Mouse (Mus musculus) ovary, adult 18-20 months (tissue): Measurements from ENCODE around the gene Cep170b.

Experiments
- DNase-seq: peaks from one replicate; pipeline ENCODE4 v3.0.0; 2022; ENCODE audit warnings: low spot score, mixed read lengths

The Cep170b gene

DNA sequence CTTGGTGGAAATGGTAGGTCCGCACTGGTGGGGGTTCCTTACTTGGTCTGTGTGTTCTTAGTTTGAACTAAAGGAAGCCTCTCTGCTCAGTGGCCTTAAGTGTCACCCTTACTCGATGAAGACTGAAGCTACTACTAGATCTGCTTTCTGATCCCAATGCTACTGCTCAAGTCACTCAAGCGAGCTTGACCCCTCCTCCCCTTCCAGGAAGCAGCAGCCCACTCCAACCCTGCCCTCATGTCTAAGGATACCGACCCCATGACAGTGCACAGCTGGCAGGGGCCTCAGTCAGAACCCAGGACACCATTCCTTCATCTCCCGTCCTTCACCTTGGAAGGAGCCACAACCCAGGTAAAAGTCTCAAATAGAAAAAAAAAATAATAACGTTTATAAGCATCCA lies at the start of gene Cep170b:
Cep170b (plus strand) TSS at position 240 of the 400 bp plus-strand sequence.
- DNase-seq = no peak

DNA sequence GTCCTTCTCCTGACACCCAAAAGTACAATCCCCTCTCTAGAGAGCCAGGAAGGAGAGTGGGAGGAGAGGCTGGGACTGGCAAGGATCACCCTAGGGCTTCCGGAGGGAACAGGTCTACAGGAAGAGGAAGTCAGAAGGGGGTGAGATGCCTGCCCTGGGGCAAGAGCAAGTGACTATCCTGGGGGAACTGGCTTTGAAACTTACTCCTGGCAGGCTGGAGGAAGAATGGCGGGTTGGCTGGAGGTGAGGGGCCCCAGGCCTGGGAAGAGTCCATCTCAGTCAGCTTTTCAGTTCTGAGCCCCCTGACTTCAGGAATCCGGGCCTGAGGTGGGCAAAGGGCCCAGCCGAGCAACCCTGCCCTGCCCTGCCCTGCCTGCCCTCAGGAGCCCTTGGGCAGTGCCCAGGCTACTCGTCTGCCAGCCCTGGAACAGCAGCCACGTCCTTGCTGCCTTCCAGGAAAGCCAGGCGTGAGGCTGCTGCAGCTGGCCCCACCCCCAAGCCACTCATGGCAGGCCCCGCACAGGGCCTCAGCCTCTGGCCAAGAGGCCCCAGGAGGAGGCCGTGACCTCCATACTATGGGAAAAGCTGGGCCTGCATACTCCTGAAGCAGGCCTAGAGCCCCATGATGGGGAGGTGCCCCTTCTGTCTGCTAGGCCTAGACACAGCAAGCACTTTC lies 49.4 kb upstream of the Cep170b start:
- peak; percentile 77 for DNase-seq

DNA sequence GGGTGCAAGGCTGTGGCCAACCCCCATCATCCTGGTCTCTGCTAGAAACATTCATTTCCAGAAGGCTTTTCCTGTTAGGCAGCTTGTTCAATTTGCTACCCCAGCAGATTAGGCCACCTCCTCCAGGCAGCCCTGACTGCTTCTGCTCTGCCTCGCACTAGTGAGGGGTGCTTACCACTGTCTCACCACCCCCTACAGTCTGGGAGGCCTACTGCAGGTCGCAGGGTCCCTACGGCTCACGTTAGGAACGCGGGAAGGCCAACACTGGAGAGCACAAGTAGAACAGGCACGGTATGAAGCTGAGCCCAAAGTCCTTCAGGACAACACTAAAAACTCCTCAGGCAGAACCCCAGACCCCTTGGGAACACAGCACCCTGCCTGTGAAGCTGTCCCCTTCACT lies 48.4 kb upstream of the Cep170b start:
- DNase-seq = no peak

DNA sequence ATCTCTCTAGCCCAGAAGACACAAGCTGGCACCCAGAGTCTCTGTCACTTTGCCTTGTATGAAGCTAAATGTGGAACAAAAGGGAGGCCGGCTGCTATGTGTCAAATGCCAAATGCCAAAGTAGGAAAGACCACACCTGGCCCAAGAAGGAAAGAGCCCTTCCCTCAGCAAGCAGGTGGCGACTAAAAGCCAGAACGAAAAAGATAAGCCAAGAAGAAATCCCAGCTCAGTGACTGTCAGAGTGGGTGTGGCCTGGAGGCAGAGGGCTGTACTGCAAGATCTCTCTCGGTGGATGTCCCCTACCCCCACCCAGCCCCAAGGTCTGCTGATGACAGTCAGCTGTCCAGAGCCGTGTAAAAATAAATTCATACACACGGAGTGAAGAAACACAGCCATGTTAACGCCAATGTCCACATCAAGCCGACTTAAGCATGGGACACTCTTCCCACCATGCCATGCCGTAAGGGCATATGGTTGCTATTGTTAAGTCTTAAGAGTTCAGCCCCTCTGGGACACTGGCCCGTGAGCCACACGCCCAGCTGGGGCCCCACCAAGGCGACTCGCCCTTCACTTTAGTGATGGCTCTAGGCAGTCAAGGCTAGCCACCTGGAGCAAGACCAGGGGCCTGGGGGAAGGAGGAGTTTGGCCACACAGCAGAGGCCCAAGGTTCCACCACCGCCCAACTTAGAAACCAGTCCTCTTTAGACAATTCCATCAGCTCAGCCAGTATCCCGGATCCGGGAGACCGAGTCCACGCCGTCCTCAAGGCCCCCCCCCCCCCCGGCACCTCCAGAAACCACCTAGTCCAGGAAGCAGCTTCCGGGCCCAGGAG lies 47.3 kb upstream of the Cep170b start:
- DNase-seq = no peak

DNA sequence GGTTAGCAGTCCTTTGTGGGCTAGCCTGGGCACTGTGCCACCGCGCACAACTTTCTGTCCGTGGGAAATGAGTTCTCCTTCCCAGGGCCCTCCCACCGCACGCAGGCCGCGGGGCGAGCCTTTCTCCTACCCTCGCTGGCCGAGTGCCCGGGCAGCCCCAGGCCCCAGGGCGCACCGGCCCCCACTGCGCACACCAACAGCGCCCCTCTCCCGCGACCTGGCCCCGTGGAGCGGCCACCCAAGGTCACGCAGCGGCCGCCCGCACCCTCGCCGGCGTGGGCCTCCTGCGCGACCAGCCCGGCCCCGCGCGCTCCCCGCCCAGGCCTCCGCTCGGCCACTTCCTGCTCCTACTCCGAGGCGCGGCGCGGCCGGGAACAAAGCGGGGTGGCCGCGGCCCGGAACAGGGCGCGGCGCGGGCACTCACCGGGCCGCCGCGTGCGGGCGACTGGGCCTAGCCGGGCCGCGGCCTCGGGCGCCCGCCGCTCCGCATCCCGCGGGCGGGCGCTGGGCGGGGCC lies 46.6 kb upstream of the Cep170b start:
- DNase-seq = no peak

DNA sequence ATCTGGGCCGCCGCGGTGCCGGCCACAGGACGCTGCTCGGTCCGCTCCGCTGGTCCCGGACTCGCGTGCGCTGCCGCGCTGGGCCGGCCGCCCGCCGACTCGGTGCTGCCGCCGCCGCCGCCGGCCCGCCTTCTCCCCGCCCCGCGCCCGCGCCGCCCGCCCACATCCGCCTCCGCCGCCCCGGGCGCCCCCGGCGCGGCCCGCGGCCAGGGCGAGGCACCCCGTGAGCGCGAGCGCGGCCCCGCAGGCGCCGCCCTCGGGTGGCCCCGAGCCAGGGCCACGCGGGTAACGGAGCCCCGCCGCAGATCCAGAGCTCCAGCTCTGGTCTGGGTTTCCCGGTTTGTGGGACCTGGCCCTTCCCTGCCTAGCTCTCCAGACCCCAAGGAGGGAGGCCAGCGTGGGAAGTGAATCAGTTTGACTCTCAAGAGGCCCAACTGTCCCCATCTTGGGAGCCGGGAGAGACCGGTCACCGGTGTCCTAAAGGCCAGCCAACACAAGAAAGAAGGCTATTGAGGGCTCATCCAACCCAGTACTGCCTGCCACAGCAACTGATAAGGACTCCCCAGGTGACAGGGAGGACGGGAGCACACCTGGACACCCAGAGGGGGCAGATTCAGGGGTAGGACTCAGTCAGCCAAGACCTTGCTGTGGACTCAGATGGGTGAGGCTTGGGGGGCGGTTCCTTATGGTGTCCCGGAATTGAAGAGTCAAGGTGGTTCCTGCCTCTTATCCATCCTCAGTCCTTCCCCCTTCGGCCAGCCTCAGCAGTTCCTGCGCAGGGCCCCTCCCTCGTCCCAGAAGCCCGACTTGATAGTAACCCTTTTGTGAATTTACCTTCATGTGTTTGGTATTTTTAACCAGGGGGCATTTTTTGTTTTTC lies 45.9 kb upstream of the Cep170b start, which contains the start of gene Akt1:
Akt1 (minus strand) TSS at position 753 of the 880 bp plus-strand sequence.
- DNase-seq = no peak

DNA sequence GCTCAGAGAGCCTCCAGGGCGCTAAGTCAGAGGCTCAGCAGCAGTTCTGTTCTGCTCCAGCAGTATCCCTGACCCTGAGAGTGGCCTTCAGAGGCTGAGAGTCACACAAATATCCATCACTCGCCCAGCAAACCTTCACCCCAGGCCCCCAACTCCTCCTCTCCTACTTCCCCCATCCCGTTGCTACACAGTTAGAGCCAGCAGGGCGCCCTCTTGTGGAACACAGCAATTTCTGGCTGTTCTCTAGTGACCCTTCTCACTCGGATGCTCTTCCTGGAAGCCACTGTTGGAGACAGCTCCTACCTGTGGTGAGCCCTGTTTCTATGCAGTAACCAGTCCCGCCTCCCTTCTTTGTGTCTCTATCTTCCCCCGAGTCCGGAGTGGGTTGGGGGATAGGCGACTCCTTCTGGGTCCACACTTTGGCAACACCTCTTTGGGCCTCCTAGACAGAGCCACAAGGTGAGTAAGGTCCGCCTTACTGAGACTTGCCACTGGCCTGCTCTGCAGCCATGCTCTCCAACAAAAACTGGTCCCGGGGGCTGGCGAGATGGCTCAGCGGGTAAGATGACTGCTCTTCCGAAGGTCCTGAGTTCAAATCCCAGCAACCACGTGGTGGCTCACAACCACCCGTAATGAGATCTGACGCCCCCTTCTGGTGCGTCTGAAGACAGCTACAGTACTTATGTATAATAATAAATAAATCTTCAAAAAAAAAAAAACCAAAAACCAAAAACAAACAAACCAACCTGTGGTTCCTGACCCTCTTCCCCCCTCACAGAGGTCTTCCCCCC lies 44.8 kb upstream of the Cep170b start:
- peak; percentile 73 for DNase-seq

DNA sequence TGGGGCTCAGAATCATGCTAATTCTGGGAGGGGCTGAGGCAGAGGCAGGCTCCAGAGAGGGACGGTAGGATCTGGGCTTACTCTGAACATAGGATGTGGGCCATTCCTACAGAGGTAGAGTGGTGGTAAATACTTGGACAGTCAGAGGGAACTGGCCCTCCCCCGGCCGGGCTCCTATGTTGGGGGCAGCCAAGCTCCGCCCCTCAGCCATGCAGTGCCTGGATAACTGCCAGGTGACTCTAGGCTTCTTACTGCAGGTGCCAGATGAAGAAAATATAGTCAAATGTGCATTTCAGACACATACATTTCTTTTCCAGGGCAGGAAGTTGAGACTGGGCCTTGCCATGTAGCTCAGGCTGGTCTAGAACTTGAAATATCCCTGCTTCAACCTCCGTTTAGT lies 43.2 kb upstream of the Cep170b start:
- DNase-seq = no peak

DNA sequence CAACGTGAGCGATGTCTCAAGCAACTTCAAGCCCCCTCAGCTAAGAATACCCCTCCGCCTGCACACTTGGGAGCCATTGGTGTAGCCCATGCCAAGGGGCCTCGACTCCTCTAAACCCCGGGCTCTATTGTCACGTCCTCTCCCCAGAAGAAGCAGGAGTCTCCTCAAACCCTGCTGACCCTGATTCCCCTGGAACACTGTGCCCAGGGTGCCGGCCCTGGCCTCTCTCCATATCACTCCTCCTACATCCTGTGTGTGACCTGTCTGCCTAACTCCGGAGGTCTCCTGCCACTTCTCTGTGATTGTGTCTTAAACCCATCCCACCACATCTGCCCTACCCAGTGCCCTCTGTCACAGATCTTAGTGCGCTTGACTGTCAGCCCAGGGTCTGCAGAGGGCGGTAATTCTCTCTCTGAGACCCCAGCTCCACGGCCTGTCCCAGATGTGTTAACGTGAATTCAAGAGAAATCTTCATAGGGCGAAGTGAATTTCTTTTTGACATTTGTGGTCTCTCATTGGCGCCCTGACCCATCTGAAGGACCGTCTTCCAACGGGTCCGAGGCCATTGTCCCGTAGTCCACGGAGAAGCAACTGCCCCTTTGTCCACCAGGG lies 42.2 kb upstream of the Cep170b start:
- DNase-seq = no peak

DNA sequence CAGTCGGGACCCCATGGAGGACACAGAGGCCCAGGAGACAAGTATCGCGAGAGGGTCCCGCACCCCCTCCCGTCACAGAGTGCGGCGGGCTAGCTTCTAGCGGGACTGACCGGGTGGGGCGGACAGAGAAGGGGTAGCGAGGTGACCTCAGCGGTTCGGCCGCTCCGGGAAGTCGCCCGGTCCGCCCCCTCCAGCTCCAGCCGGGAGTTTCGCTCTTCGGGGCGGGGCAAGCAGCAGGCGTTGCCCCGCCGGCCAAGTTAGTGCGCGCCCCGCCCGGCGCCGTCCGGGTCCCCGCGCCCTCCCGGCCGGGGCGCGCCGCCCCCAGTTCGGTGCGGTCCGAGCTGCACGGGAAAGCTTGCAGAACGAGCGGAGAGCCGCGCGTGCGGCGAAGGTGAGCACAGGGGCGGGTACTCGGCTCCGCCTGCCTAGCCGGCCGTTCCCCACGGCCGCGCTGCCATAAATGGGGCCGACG lies 41.7 kb upstream of the Cep170b start, which contains the start of gene Zbtb42:
Zbtb42 (plus strand) TSS at position 274 of the 472 bp plus-strand sequence.
- DNase-seq = no peak

DNA sequence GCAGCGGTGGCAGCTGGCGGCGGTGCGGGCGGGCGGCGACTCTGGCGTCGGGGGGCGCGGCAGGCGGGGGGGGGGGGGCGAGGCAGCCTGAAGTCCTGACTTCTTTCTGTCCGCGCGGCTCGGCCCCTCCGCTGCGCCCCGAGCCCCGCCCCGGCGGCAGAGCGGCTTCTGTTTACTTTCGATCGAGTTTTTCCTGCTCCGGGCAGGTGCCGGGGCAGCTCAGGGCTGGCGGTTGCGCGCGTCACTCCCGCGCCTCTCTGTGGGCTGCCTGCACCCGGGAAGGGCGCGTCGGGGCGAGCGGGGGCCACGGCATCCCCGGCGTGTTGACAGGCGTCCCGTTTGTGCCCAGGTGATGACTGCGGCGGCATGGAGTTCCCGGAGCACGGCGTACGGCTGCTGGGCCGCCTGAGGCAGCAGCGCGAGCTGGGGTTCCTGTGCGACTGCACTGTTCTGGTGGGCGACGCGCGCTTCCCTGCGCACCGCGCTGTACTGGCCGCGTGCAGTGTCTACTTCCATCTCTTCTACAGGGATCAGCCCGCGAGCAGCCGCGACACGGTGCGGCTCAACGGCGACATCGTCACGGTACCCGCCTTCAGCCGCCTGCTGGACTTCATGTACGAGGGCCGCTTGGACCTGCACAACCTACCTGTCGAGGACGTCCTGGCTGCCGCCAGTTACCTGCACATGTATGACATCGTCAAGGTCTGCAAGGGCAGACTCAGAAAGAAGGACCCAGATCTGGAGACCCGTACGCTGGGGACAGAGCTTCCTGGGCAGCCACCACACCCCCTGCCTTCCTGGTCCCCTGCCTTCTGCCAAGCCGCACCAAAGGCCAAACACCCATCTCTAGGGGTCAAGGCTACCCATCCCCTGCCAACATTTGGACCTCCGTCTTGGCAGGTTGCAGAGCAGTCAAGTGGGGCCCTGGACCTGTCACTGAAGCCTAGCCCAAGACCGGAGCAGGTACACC lies 40.9 kb upstream of the Cep170b start:
- DNase-seq = no peak

DNA sequence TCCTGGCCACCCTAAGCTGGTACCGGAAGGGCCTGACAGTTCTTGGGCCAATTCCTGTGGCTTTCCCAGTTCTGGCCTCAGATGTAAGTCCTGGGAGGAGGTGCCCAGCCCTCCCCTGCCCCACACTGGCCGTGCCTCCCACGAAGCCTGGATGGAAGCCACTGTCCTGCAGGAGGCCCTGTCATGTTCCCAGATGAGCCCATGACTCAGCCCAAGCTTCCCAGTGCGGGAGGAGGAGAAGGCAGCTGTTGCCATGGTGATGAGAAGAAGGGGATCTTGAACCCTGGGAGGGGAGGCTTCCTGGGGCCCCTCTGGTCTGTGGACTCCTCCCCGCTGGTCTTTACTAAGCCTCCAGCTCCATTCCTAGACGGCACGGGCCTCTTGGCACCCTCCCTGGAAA lies 36.9 kb upstream of the Cep170b start:
- no peak for DNase-seq

DNA sequence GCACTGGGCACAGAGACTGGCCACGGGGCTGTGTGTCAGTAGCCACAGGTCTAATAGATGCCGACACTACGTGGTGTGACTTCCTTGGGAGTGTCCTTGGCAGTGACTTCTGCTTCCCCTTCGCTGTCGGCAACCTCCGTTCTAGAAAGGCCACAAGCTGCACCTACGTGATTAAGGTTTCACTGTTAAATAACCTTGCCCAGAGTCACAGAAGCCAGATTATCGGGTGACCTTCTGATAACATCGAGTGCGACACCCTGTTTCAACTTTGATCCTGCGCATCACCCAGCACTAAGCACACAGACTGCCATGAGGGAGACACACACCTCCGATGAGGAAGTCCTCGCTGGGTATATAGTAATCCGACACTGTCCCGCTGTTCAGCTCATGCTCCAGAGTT lies 31.8 kb upstream of the Cep170b start:
- DNase-seq = no peak

DNA sequence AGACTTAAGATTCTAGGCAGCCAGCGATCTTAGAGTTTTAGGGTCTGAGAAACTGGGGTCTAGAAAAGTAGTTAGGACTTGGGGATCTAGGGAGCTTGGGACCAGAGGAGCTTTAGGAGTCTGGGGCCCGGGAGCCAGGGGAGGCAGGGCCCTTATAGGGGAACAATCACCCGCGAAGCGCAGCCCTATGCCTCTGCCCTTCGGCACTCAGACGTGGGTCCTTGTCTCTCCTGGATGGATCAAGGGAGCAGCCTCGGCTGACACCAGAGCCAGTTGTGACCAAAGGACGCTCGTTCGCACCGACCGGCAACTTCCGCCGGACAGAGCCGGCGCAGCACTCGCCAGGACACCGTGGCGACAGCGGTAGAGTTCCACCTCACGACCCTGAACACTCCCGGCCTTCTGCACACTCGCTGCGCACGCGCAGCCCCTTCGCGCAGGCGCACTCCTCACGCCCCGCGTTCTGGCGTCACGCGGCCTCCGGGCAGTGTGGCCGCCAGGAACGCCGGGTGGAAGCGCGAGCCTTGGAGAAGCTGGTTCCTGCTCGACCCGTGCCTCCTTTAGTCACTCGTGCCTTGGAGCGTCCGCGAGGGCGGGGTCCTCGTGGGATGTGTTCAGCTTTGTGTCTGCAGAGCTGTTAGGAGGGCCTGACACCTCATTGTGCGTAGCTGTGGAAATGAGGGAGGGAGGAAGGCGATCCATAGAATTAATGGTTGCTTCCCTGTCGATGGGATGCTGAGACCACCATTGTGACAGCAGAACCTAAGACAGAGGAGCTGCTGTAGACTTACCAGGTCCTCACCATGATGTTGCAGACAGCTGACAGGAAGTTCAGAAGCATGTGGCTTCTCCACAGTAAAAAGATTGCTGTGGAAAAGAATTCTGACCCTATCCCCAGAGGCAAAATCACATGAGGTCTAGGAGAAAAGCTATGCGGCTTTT lies 26.8 kb upstream of the Cep170b start:
- peak; percentile 89 for DNase-seq

DNA sequence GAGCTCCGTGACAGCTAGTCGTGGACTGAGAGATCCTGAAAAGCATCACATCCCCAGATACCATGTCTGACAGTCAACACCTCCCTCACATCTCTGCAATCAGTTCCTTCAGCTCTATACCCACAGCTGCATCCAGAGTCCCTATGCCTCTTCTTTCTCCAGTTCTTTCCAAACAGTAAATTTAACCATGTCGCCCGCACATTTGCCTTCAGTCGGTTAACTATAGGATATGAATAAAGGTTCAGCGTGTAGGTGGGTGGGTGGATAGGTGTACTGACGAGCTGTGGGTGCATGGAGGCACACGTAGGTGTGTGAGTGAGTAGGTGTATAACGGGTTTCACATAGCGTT lies 26.2 kb upstream of the Cep170b start:
- no peak for DNase-seq

DNA sequence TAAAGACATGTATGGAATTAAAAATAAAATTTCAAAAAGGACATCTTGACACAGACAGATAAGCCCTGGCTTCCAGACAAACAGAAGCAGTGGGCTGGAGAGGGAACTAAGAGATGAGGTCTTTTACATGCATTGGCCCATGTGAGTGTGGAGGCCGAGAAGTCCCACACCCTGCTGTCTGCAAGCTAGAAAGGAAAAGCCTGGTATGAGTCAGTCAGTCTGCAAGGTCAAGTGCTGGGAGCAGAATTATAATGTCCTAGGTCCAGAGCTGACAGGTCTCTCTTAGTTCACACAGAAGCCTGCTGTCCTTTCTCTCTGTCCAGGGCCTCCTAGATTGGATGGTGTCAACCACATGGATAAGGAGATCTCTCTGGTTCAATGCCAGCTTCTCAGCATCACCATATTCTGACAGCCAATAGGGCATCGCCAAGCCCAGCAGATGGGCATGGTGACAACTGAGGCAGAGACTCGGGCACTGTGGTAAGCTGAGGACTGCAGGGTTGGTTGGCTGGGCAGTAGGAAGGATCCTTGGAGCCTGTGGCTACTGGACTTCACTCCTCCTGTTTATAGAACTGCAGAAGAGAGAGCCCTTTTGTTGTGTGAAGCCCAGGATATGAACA lies 23.3 kb upstream of the Cep170b start:
- no peak for DNase-seq

DNA sequence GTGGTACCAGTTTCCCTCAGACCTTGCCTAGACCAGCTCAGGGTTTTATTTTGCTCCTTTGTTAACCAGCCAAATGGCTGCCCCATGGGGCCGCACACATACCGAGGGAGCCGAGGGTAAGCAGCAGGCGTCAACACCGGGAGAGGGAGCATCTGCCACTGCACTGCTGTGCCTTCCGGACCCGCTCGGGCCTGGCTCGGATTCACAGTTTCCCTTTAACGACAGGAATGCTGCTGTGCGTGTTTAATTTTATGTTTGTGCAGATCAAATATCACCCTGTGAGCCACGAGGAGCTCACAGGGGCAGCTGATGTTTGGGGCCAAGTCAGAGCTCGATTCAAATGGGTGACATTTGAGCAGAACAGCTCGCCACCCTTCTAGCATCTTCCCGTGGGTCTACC lies 19.7 kb upstream of the Cep170b start:
- DNase-seq = no peak
